Mouse (Mus musculus): Measurements from ENCODE around the gene Nr1d1. TPM values are rescaled to one million over a fixed set of nuclear protein-coding genes. Genes with fewer than 3 reads are reported as not detected.
A peak's percentile ranks its signal among the peaks of the same experiment; 100 is the strongest.

The Nr1d1 gene
- total and polyA plus RNA-seq, 2 experiments from 2014 or later, result 7.5 to 13.5 TPM

GRCm38 (mm10) chr11:98785214-98785613 is 10.1 kb upstream of the Nr1d1 start:
- Histone ChIP-seq H3K9me3 (ENCODE audit: low read length) (no peaks in the 10 kb centered on the region), H3K36me3 (ENCODE audit: insufficient read depth, low read length) (no peaks in the 10 kb centered on the region), H3K27me3 (ENCODE audit: insufficient read depth, low read length) (no peaks in the 10 kb centered on the region), H3K27ac (peak overlapping the region; percentile 87), H3K4me3 (ENCODE audit: low read length) (no peak overlapping the region), H3K4me2 (ENCODE audit: low read depth, low read length) (no peak overlapping the region), H3K4me1 (ENCODE audit: insufficient read depth, low read length) (peaks cover 29% of the 10 kb centered on the region), H3K9ac (replicated peaks; ENCODE audit: low read length) (no peak overlapping the region)
- no peak for DNase-seq (ENCODE audit: low spot score)
- ATAC-seq, result no peak
- WGBS, result 61% methylated on average over 10 of the region's 10 CpGs
- no peak for TF ChIP-seq CTCF (IDR thresholded peaks at IDR 0.05; ENCODE audit: low read depth)

- Histone ChIP-seq H3K4me3 (ENCODE audit: low read length) (no peak overlapping the region), H3K4me1 (ENCODE audit: insufficient read depth, low read length) (peaks cover 29% of the 10 kb centered on the region), H3K4me2 (ENCODE audit: low read depth, low read length) (no peak overlapping the region), H3K9ac (replicated peaks; ENCODE audit: low read length) (no peak overlapping the region), H3K36me3 (ENCODE audit: insufficient read depth, low read length) (no peaks in the 10 kb centered on the region), H3K27ac (peak overlapping the region; percentile 85; the same call in 1 of the 2 replicates), H3K27me3 (ENCODE audit: insufficient read depth, low read length) (no peaks in the 10 kb centered on the region), H3K9me3 (ENCODE audit: low read length) (no peaks in the 10 kb centered on the region)
- 69% methylated on average over 4 of the region's 4 CpGs for WGBS
- no peak for TF ChIP-seq CTCF (IDR thresholded peaks at IDR 0.05; ENCODE audit: low read depth)
- ATAC-seq (no peak), DNase-seq (ENCODE audit: low spot score) (no peak)
Observed at GRCm38 (mm10) chr11:98784139-98784538, 9.0 kb upstream of the Nr1d1 start.

- DNase-seq (ENCODE audit: low spot score), result peak; percentile 86
- no peak overlapping the region for H3K4me3 ChIP-seq (ENCODE audit: low read length)
- H3K36me3 ChIP-seq (ENCODE audit: insufficient read depth, low read length), result no peaks in the 10 kb centered on the region
Observed at GRCm38 (mm10) chr11:98783236-98783696, 8.1 kb upstream of the Nr1d1 start.

GRCm38 (mm10) chr11:98782651-98783235 is 7.6 kb upstream of the Nr1d1 start:
- Histone ChIP-seq H3K27me3 (ENCODE audit: insufficient read depth, low read length) (no peaks in the 10 kb centered on the region), H3K9me3 (ENCODE audit: low read length) (no peaks in the 10 kb centered on the region), H3K36me3 (ENCODE audit: insufficient read depth, low read length) (no peaks in the 10 kb centered on the region), H3K9ac (replicated peaks; ENCODE audit: low read length) (peak overlapping the region; percentile 39; the same call in 1 of the 2 replicates), H3K4me1 (ENCODE audit: insufficient read depth, low read length) (peaks cover 29% of the 10 kb centered on the region), H3K27ac (peak overlapping the region; percentile 85), H3K4me3 (ENCODE audit: low read length) (no peak overlapping the region), H3K4me2 (ENCODE audit: low read depth, low read length) (peak overlapping the region; percentile 39)
- ATAC-seq (0 out of 2 replicates have a peak, but pooled peaks have one; percentile 1), DNase-seq (ENCODE audit: low spot score) (no peak)
- no peak for TF ChIP-seq CTCF (IDR thresholded peaks at IDR 0.05; ENCODE audit: low read depth)
- 6% methylated on average over 17 of the region's 17 CpGs for WGBS

More at GRCm38 (mm10) chr11:98783236-98783696, 8.1 kb upstream of the Nr1d1 start:
- Histone ChIP-seq H3K9ac (replicated peaks; ENCODE audit: low read length) (peak overlapping the region; percentile 39; the same call in 1 of the 2 replicates), H3K27me3 (ENCODE audit: insufficient read depth, low read length) (no peaks in the 10 kb centered on the region), H3K9me3 (ENCODE audit: low read length) (no peaks in the 10 kb centered on the region), H3K27ac (peak overlapping the region; percentile 85), H3K4me1 (ENCODE audit: insufficient read depth, low read length) (peaks cover 29% of the 10 kb centered on the region), H3K4me2 (ENCODE audit: low read depth, low read length) (peak overlapping the region; percentile 39)
- TF ChIP-seq CTCF (IDR thresholded peaks at IDR 0.05; ENCODE audit: low read depth), result peak; percentile 2; the same call in 1 of the 2 replicates
- WGBS, result 2% methylated on average over 20 of the region's 20 CpGs
- peak; percentile 65 for ATAC-seq

GRCm38 (mm10) chr11:98781851-98782512 is 6.8 kb upstream of the Nr1d1 start:
- ATAC-seq (no peak), DNase-seq (ENCODE audit: low spot score) (peak; percentile 61)
- H3K9ac ChIP-seq (replicated peaks; ENCODE audit: low read length), result no peak overlapping the region
- H3K27me3 ChIP-seq (ENCODE audit: insufficient read depth, low read length), result no peaks in the 10 kb centered on the region
- no peaks in the 10 kb centered on the region for H3K9me3 ChIP-seq (ENCODE audit: low read length)
- H3K4me3 ChIP-seq (ENCODE audit: low read length), result no peak overlapping the region
- peaks cover 29% of the 10 kb centered on the region for H3K4me1 ChIP-seq (ENCODE audit: insufficient read depth, low read length)
- peak overlapping the region; percentile 85 for H3K27ac ChIP-seq
- H3K4me2 ChIP-seq (ENCODE audit: low read depth, low read length), result no peak overlapping the region
- WGBS, result 20% methylated on average over 12 of the region's 14 CpGs
- no peaks in the 10 kb centered on the region for H3K36me3 ChIP-seq (ENCODE audit: insufficient read depth, low read length)
- TF ChIP-seq CTCF (IDR thresholded peaks at IDR 0.05; ENCODE audit: low read depth), result no peak

GRCm38 (mm10) chr11:98777888-98778287 is 2.8 kb upstream of the Nr1d1 start:
- DNase-seq (ENCODE audit: low spot score) (no peak), ATAC-seq (no peak)
- H3K9me3 ChIP-seq (ENCODE audit: low read length), result no peaks in the 10 kb centered on the region
- peaks cover 35% of the 10 kb centered on the region for H3K4me1 ChIP-seq (ENCODE audit: insufficient read depth, low read length)
- H3K4me3 ChIP-seq (ENCODE audit: low read length), result no peak overlapping the region
- no peaks in the 10 kb centered on the region for H3K27me3 ChIP-seq (ENCODE audit: insufficient read depth, low read length)
- no peaks in the 10 kb centered on the region for H3K36me3 ChIP-seq (ENCODE audit: insufficient read depth, low read length)
- H3K4me2 ChIP-seq (ENCODE audit: low read depth, low read length), result no peak overlapping the region
- no peak overlapping the region for H3K27ac ChIP-seq
- no peak overlapping the region for H3K9ac ChIP-seq (replicated peaks; ENCODE audit: low read length)
- no peak for TF ChIP-seq CTCF (IDR thresholded peaks at IDR 0.05; ENCODE audit: low read depth)

Data from hindbrain, postnatal 0 days (tissue).